Mouse (Mus musculus) liver, embryonic 16.5 days (tissue): ENCODE measurements around the gene Ube2c. TPM values are rescaled to one million over a fixed set of nuclear protein-coding genes. Genes with fewer than 3 reads are reported as not detected.
A peak's percentile ranks its signal among the peaks of the same experiment; 100 is the strongest.

Experiments
- ATAC-seq: fragments of 200-750 bp; cut with Nextera tagmentation; 2 replicates; pipeline ENCODE4 v1.8.0; 2017; ENCODE audit warnings: low read depth, mild to moderate bottlenecking, moderate number of reproducible peaks, moderate library complexity
- H3K27ac ChIP-seq: fragments of 300-500 bp; sonication (generic); 2 replicates; pipeline ENCODE4 v1.5.1; 2014; ENCODE audit warnings: mild to moderate bottlenecking, low read length
- H3K27me3 ChIP-seq: fragments of 300-500 bp; sonication (generic); 2 replicates; pipeline ENCODE4 v1.6.1; 2014; ENCODE audit warnings: low read depth, low read length, mixed read lengths; ENCODE audit not compliant: control insufficient read depth, insufficient read depth
- H3K36me3 ChIP-seq: fragments of 300-500 bp; sonication (generic); 2 replicates; pipeline ENCODE4 v1.6.1; 2014; ENCODE audit warnings: mild to moderate bottlenecking; ENCODE audit not compliant: control insufficient read depth, insufficient read depth
- H3K4me1 ChIP-seq: fragments of 300-500 bp; sonication (generic); 2 replicates; pipeline ENCODE4 v1.6.1; 2014; ENCODE audit warnings: low read depth, low read length, mixed read lengths; ENCODE audit not compliant: control insufficient read depth
- H3K4me2 ChIP-seq: fragments of 300-500 bp; sonication (generic); 2 replicates; pipeline ENCODE4 v1.6.1; 2014; ENCODE audit warnings: low read depth, low read length, mixed read lengths
- H3K4me3 ChIP-seq: fragments of 300-500 bp; sonication (generic); 2 replicates; pipeline ENCODE4 v1.5.1; 2014; ENCODE audit warnings: low read depth, mild to moderate bottlenecking, low read length
- H3K9ac ChIP-seq: fragments of 300-500 bp; sonication (generic); 2 replicates; pipeline ENCODE4 v1.6.1; 2014; ENCODE audit warnings: low read depth, low read length
- H3K9me3 ChIP-seq: fragments of 300-500 bp; sonication (generic); replicated peaks from 2 replicates; pipeline ENCODE4 v1.6.1; 2016; ENCODE audit warnings: low read length; ENCODE audit not compliant: control insufficient read depth
- WGBS: fragments of 180-500 bp; shearing (Covaris S2); extraction: QIAGEN DNeasy Blood & Tissue Kit; methylation state at CpG from one replicate; pipeline ENCODE4 v1.1.7; 2014; ENCODE audit not compliant: insufficient replicate concordance; 5-methylcytosine and 5-hydroxymethylcytosine counted together
- polyA plus RNA-seq: library from polyadenylated mRNA; unstranded; fragments of >200 nt; fragmentation: Nextera tagmentation; extraction: Ambion mirVana; gene quantifications from 2 replicates; pipeline ENCODE4 v1.2.1, GENCODE M21; 2015

The Ube2c gene
- polyA plus RNA-seq, 1 experiment from 2014 or later = 661 TPM

DNA sequence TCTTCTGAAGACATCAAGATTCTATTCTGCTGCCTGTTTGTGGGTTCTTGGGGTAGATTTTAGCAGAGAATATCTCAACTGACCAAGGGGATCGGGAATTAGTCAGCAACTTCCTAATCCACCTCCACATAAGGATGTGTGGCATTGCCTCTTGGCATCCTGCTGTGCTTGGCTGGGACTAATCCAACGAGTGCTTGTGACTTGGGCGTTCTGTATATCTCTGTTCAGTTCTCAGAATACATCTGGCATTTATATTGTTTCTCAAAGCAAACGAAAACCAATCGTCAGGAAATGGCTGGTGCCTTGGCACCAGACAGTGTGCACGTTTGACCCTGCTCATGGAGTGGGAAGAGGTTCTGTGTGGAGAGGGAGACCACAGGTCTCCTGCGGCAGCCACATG, 29.8 kb upstream of the Ube2c start:
- no peak overlapping the region for H3K4me3 ChIP-seq
- 46% methylated on average over 7 of the region's 7 CpGs for WGBS
- H3K4me2 ChIP-seq = no peak overlapping the region
- peaks cover 4% of the 10 kb centered on the region for H3K4me1 ChIP-seq
- no peak for ATAC-seq
- no peaks in the 10 kb centered on the region for H3K36me3 ChIP-seq
- H3K27ac ChIP-seq = no peak overlapping the region
- peaks cover 2% of the 10 kb centered on the region; the same call in 1 of the 2 replicates for H3K27me3 ChIP-seq
- no peak overlapping the region for H3K9ac ChIP-seq
- H3K9me3 ChIP-seq = no peaks in the 10 kb centered on the region

DNA sequence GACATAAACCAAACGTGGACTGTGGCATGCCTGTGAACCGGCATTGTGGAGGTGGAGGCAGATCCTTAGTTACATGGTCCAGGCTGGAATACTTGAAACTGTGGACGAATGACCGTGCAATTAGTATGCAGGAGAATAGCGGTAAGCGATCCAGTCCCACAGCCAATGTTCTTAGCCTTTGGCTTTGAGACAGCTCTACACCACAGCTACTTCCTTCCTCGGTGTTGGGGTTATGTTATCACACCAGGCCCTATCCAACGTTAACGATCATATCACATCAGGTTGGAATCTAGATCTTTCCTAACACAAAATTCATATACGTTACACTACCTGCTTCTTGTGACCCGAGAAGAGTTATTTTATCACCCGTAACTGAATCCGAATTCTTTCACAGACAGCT, 24.7 kb upstream of the Ube2c start:
- peaks cover 2% of the 10 kb centered on the region; the same call in 1 of the 2 replicates for H3K27me3 ChIP-seq
- 45% methylated on average over 13 of the region's 13 CpGs for WGBS
- peak overlapping the region; percentile 95 for H3K4me2 ChIP-seq
- H3K27ac ChIP-seq = no peak overlapping the region
- H3K9me3 ChIP-seq = no peaks in the 10 kb centered on the region
- H3K4me1 ChIP-seq = peaks cover 32% of the 10 kb centered on the region
- peaks cover 21% of the 10 kb centered on the region for H3K36me3 ChIP-seq
- peak overlapping the region; percentile 87 for H3K4me3 ChIP-seq
- peak overlapping the region; percentile 94 for H3K9ac ChIP-seq
- ATAC-seq = no peak

DNA sequence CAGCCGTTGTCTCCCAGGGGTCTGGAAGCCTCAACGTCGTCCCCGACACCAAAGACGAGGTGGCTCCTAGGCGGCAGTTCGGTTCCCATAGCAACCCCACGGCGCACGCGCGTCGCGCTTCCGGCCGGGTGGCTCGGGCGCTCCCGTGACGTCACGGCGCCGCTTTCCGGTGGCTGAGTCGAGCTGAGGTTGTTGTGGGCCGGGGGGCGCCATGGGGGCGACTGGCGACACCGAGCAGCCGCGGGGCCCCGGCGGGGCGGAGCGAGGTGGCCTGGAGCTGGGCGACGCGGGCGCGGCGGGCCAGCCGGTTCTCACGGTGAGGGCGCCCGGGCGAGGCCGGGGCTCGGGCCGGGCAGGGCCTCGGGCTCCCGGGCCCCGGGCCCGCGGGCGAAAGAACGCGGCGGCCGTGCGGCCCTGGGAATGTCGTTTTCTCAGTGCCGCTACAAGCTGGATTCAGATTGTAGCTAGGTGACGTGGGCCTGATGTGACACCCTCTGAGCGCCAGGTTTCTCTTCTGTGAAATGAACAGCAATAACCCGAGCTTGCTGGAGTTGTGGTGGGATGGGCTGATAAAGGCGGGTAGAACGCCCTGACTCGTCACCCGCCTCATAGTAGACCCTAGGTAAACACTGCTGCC, 23.7 kb upstream of the Ube2c start, which contains the start of the genes Wfdc3 and Dnttip1:
Gene Wfdc3 (minus strand): TSS at position 89 of the 637 bp plus-strand sequence.
Gene Dnttip1 (plus strand): TSS at position 141 of the 637 bp plus-strand sequence.
- no peaks in the 10 kb centered on the region for H3K9me3 ChIP-seq
- WGBS = under 1% methylated on average over 69 of the region's 70 CpGs
- no peaks in the 10 kb centered on the region for H3K27me3 ChIP-seq
- ATAC-seq = peak; percentile 85
- H3K27ac ChIP-seq = peak within 1 kb of the TSS; percentile 88
- H3K4me3 ChIP-seq = peak within 1 kb of the TSS; percentile 87
- peaks cover 30% of the 10 kb centered on the region for H3K36me3 ChIP-seq
- peaks cover 32% of the 10 kb centered on the region for H3K4me1 ChIP-seq
- H3K4me2 ChIP-seq = peak within 1 kb of the TSS; percentile 95
- H3K9ac ChIP-seq = peak within 1 kb of the TSS; percentile 94

DNA sequence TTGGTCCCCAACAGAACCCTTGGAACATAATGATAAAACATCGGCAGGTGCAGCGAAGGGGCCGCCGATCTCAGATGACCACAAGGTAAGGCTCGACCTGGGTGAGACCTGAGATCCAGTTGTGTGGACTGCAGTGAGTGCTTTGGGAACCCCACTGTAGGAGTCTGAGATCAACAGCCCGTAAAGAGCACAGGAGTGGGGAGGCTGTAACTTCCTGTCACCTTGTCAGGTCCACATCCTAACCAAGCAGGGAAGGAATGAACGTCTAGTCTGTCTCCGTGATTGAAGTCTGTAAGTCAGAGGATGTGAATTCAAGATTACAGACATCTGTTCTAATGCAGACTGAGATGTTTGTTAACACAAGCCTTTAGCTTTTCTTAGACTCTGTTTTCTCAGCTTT, 23.0 kb upstream of the Ube2c start:
- Histone ChIP-seq H3K27me3 (no peaks in the 10 kb centered on the region), H3K4me3 (peak overlapping the region; percentile 87), H3K9ac (peak overlapping the region; percentile 94), H3K9me3 (no peaks in the 10 kb centered on the region), H3K36me3 (peaks cover 34% of the 10 kb centered on the region), H3K4me2 (peak overlapping the region; percentile 95), H3K27ac (peak overlapping the region; percentile 88), H3K4me1 (peaks cover 32% of the 10 kb centered on the region)
- 30% methylated on average over 8 of the region's 8 CpGs for WGBS
- peak; percentile 30 for ATAC-seq

DNA sequence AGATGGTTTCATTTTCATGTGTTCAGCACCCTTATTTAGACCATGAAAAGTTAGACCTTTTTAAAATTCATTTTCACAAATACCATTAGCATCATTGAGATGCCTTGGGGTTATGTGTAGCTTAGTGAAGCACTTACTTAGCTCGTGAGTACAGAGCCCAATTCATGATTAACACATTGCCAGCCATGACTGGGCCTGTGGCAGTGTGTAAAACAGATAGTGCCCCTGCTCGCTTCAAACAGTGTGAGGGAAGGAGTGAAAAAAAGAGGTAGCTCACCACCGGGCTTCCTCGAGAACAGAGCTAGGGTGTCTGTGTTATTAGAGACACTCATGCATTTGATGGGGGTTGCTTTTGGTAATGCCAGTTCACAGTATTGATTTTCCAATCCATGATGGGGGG, 21.5 kb upstream of the Ube2c start:
- no peaks in the 10 kb centered on the region for H3K9me3 ChIP-seq
- H3K4me2 ChIP-seq = peak overlapping the region; percentile 95
- no peak overlapping the region for H3K4me3 ChIP-seq
- peak overlapping the region; percentile 36 for H3K27ac ChIP-seq
- H3K27me3 ChIP-seq = no peaks in the 10 kb centered on the region
- peak; percentile 20; the same call in 1 of the 2 replicates for ATAC-seq
- H3K4me1 ChIP-seq = peaks cover 32% of the 10 kb centered on the region
- WGBS = 61% methylated on average over 4 of the region's 4 CpGs
- peak overlapping the region; percentile 27; the same call in 1 of the 2 replicates for H3K9ac ChIP-seq
- peaks cover 47% of the 10 kb centered on the region for H3K36me3 ChIP-seq

DNA sequence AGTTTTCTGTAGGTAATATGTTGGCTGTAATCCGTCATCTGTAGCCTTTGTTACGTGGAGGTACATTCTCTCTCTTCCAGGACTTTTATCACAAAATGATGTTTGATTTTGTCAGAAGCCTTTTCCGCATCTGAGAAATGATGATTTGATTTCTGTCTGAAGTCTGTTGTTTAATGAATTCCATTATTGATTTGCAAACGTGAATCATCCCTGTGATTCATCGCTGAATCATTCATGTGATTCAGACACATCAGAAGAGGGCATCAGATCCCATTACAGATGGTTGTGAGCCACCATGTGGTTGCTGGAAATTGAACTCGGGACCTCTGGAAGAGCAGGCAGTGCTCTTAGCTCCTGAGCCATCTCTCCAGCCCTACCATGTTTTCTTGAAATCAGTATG, 20.7 kb upstream of the Ube2c start:
- ATAC-seq = no peak
- H3K4me3 ChIP-seq = no peak overlapping the region
- peaks cover 55% of the 10 kb centered on the region for H3K36me3 ChIP-seq
- H3K27me3 ChIP-seq = no peaks in the 10 kb centered on the region
- H3K9me3 ChIP-seq = no peaks in the 10 kb centered on the region
- peaks cover 29% of the 10 kb centered on the region for H3K4me1 ChIP-seq
- H3K9ac ChIP-seq = no peak overlapping the region
- no peak overlapping the region for H3K27ac ChIP-seq
- no peak overlapping the region for H3K4me2 ChIP-seq
- 84% methylated on average over 6 of the region's 6 CpGs for WGBS

DNA sequence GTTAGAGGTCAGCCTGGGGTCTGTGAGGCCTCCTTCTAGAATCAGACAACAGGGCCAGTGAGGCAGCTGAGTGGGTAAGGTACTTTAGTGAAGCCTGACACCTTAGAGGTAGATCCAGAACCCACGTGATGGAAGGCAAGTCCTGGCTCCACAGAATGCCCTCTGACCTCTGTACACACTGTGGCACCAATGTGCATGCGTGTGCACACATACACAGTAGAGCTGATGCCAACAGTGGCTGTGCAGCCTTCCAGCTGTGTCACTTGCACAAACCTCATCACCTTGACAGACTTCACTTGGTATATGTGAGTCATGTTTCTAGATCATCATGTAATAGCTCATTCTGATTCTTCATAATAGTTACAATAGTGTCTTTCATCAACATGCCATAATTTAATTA, 17.2 kb upstream of the Ube2c start:
- Histone ChIP-seq H3K4me3 (no peak overlapping the region), H3K27ac (no peak overlapping the region), H3K4me1 (peaks cover 14% of the 10 kb centered on the region), H3K36me3 (peaks cover 87% of the 10 kb centered on the region), H3K27me3 (no peaks in the 10 kb centered on the region), H3K9me3 (no peaks in the 10 kb centered on the region), H3K9ac (no peak overlapping the region), H3K4me2 (no peak overlapping the region)
- no peak for ATAC-seq
- 89% methylated on average over 2 of the region's 2 CpGs for whole genome bisulfite sequencing

DNA sequence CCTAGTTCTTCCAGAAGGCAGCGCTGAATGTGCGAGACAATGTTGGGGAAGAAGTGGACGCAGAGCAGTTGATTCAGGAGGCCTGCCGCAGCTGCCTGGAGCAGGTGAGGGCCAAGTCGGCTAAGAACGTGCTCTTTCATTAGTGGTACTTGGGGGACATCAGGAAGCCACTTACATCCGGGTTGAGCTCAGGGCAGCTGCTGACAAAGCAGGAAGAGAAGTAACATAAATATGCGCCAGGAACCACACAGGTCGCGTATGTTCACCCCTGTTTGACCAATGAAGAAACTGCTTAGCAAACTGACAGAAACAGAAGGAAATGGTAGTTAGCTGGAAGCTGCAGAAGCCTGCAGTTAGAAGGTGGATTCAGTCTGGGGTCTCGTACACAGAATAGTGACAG, 15.6 kb upstream of the Ube2c start:
- peaks cover 18% of the 10 kb centered on the region for H3K4me1 ChIP-seq
- no peaks in the 10 kb centered on the region for H3K9me3 ChIP-seq
- WGBS = 54% methylated on average over 11 of the region's 11 CpGs
- no peak overlapping the region for H3K4me3 ChIP-seq
- no peak overlapping the region for H3K9ac ChIP-seq
- 0 out of 2 replicates have a peak overlapping the region, but pooled peaks have one; percentile 9 for H3K27ac ChIP-seq
- H3K27me3 ChIP-seq = no peaks in the 10 kb centered on the region
- no peak for ATAC-seq
- no peak overlapping the region for H3K4me2 ChIP-seq
- peaks cover 82% of the 10 kb centered on the region for H3K36me3 ChIP-seq

DNA sequence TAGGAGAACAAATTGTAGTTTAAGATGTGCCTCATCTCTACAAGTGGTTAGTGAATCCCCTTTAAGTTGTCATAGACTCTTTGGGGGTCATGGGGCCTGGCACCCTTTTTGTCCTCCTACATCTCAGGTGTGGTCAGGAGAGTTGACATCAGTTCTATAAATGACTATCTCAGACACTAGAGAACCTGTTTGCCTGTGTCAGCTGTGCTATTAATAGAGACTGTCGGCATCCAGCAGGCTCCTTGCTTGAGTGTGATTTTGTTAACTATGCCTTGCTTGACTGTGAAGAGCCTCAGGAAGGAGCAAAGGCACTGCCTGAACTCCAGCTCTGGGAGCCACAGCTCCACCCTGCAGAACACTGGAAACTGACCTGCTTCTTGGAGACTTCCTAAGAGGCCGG, 14.9 kb upstream of the Ube2c start:
- Histone ChIP-seq H3K4me2 (no peak overlapping the region), H3K27me3 (no peaks in the 10 kb centered on the region), H3K4me3 (no peak overlapping the region), H3K9ac (no peak overlapping the region), H3K27ac (peak overlapping the region; percentile 35; the same call in 1 of the 2 replicates), H3K9me3 (no peaks in the 10 kb centered on the region), H3K4me1 (peaks cover 25% of the 10 kb centered on the region), H3K36me3 (peaks cover 79% of the 10 kb centered on the region)
- no peak for ATAC-seq
- WGBS = 84% methylated on average over 2 of the region's 2 CpGs
